Mouse (Mus musculus) stomach, embryonic 15.5 days (tissue): Measurements from ENCODE around the gene Cfd. TPM values are rescaled to one million over a fixed set of nuclear protein-coding genes. Genes with fewer than 3 reads are reported as not detected.

Source experiments
- ATAC-seq: fragments of 200-750 bp; cut with Nextera tagmentation; 2 replicates; pipeline ENCODE4 v1.8.0; 2017; ENCODE audit warnings: low read depth, moderate number of reproducible peaks, moderate TSS enrichment; ENCODE audit not compliant: insufficient read depth, low FRiP score
- H3K27ac ChIP-seq: fragments of 300-500 bp; sonication (generic); 2 replicates; pipeline ENCODE4 v1.5.1; 2015; ENCODE audit warnings: mild to moderate bottlenecking, inconsistent platforms
- H3K27me3 ChIP-seq: fragments of 300-500 bp; sonication (generic); replicated peaks from 2 replicates; pipeline ENCODE4 v1.6.1; 2015; ENCODE audit warnings: inconsistent platforms
- H3K36me3 ChIP-seq: fragments of 300-500 bp; sonication (generic); 2 replicates; pipeline ENCODE4 v1.6.1; 2015; ENCODE audit warnings: inconsistent platforms
- H3K4me1 ChIP-seq: fragments of 300-500 bp; sonication (generic); 2 replicates; pipeline ENCODE4 v1.6.1; 2015; ENCODE audit warnings: inconsistent platforms
- H3K4me2 ChIP-seq: fragments of 300-500 bp; sonication (generic); 2 replicates; pipeline ENCODE4 v1.6.1; 2015; ENCODE audit warnings: mild to moderate bottlenecking, inconsistent platforms
- H3K4me3 ChIP-seq: fragments of 300-500 bp; sonication (generic); replicated peaks from 2 replicates; pipeline ENCODE4 v1.5.1; 2015; ENCODE audit warnings: inconsistent platforms
- H3K9ac ChIP-seq: fragments of 300-500 bp; sonication (generic); 2 replicates; pipeline ENCODE4 v1.6.1; 2015; ENCODE audit warnings: inconsistent platforms
- H3K9me3 ChIP-seq: fragments of 300-500 bp; sonication (generic); 2 replicates; pipeline ENCODE4 v1.6.1; 2016; ENCODE audit warnings: inconsistent platforms
- WGBS: fragments of 180-500 bp; shearing (Covaris S2); methylation state at CpG from one replicate; pipeline ENCODE4 v1.1.7; 2015; 5-methylcytosine and 5-hydroxymethylcytosine counted together
- polyA plus RNA-seq: library from polyadenylated mRNA; unstranded; fragments of >200 nt; fragmentation: Nextera tagmentation; extraction: Ambion mirVana; gene quantifications from 2 replicates; pipeline ENCODE4 v1.2.1, GENCODE M21; 2015

The Cfd gene
- polyA plus RNA-seq, 1 experiment from 2014 or later: not detected

GRCm38 (mm10) chr10:79855558-79856184 lies 35.0 kb upstream of the Cfd start:
- ATAC-seq: no peak
- Histone ChIP-seq H3K27ac (peak overlapping the region; percentile 100), H3K36me3 (peaks cover 21% of the 10 kb centered on the region), H3K9ac (peak overlapping the region; percentile 99; the same call in 1 of the 2 replicates), H3K4me3 (peak overlapping the region; percentile 96), H3K4me1 (peaks cover 58% of the 10 kb centered on the region), H3K27me3 (no peaks in the 10 kb centered on the region), H3K4me2 (peak overlapping the region; percentile 90), H3K9me3 (no peaks in the 10 kb centered on the region)
- 2% methylated on average over 10 of the region's 10 CpGs for WGBS

DNA sequence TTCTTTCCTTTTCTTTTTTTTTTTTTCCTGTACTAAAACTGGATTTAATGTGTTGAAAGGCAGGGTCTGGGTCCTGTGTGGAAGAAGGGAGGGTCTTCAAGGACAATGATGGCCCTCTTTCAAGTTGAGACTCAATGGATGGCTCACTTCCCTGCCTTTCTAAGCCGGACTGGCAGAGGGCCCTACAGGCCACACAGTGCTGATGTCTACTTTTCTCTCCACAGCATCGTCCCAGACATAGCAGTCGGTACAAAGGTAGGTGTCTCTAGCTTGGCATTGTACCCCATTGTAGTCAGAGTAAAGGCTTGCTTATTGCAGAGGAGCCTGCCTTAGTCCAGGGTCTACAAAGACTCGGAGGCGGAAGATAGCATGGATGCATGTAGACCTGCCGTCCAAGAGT lies 34.4 kb upstream of the Cfd start:
- Histone ChIP-seq H3K4me2 (peak overlapping the region; percentile 90), H3K27ac (peak overlapping the region; percentile 100), H3K4me1 (peaks cover 59% of the 10 kb centered on the region), H3K36me3 (peaks cover 28% of the 10 kb centered on the region), H3K27me3 (no peaks in the 10 kb centered on the region), H3K9me3 (no peaks in the 10 kb centered on the region), H3K9ac (peak overlapping the region; percentile 99), H3K4me3 (peak overlapping the region; percentile 96)
- WGBS: 26% methylated on average over 6 of the region's 6 CpGs
- ATAC-seq: no peak

- H3K27ac ChIP-seq: peak overlapping the region; percentile 100
- ATAC-seq: no peak
- no peaks in the 10 kb centered on the region for H3K27me3 ChIP-seq
- H3K9ac ChIP-seq: peak overlapping the region; percentile 99; the same call in 1 of the 2 replicates
- H3K4me1 ChIP-seq: peaks cover 53% of the 10 kb centered on the region
- peak overlapping the region; percentile 96 for H3K4me3 ChIP-seq
- H3K4me2 ChIP-seq: peak overlapping the region; percentile 90
- H3K36me3 ChIP-seq: peaks cover 34% of the 10 kb centered on the region
- H3K9me3 ChIP-seq: no peaks in the 10 kb centered on the region
- WGBS: 20% methylated on average over 7 of the region's 7 CpGs
These were observed 33.8 kb upstream of the Cfd start for GRCm38 (mm10) chr10:79856704-79857451.

- H3K9me3 ChIP-seq: no peaks in the 10 kb centered on the region
- H3K27ac ChIP-seq: peak overlapping the region; percentile 100
- no peaks in the 10 kb centered on the region for H3K27me3 ChIP-seq
- peaks cover 47% of the 10 kb centered on the region for H3K4me1 ChIP-seq
- 8% methylated on average over 4 of the region's 4 CpGs for WGBS
- H3K4me3 ChIP-seq: peak overlapping the region; percentile 96
- no peak for ATAC-seq
- peaks cover 38% of the 10 kb centered on the region for H3K36me3 ChIP-seq
- H3K9ac ChIP-seq: peak overlapping the region; percentile 11; the same call in 1 of the 2 replicates
- H3K4me2 ChIP-seq: peak overlapping the region; percentile 90
These were observed 33.2 kb upstream of the Cfd start for GRCm38 (mm10) chr10:79857452-79857811.

- WGBS: 38% methylated on average over 2 of the region's 2 CpGs
These were observed 32.8 kb upstream of the Cfd start for GRCm38 (mm10) chr10:79857894-79858293.

GRCm38 (mm10) chr10:79858416-79859074 lies 32.1 kb upstream of the Cfd start:
- H3K4me3 ChIP-seq: peak overlapping the region; percentile 96
- 41% methylated on average over 17 of the region's 17 CpGs for WGBS
- peak overlapping the region; percentile 90 for H3K4me2 ChIP-seq
- H3K27ac ChIP-seq: peak overlapping the region; percentile 100
- H3K4me1 ChIP-seq: peaks cover 40% of the 10 kb centered on the region
- peaks cover 48% of the 10 kb centered on the region for H3K36me3 ChIP-seq
- no peaks in the 10 kb centered on the region for H3K27me3 ChIP-seq
- no peaks in the 10 kb centered on the region for H3K9me3 ChIP-seq
- H3K9ac ChIP-seq: no peak overlapping the region; the same call in 1 of the 2 replicates
- no peak for ATAC-seq

More at GRCm38 (mm10) chr10:79857894-79858293, 32.8 kb upstream of the Cfd start:
- peak overlapping the region; percentile 100 for H3K27ac ChIP-seq
- peak overlapping the region; percentile 96 for H3K4me3 ChIP-seq
- no peak for ATAC-seq
- H3K9ac ChIP-seq: no peak overlapping the region
- H3K4me2 ChIP-seq: peak overlapping the region; percentile 90
- no peaks in the 10 kb centered on the region for H3K27me3 ChIP-seq
- no peaks in the 10 kb centered on the region for H3K9me3 ChIP-seq
- peaks cover 43% of the 10 kb centered on the region for H3K4me1 ChIP-seq
- peaks cover 43% of the 10 kb centered on the region for H3K36me3 ChIP-seq

GRCm38 (mm10) chr10:79859116-79859515 lies 31.5 kb upstream of the Cfd start:
- Histone ChIP-seq H3K36me3 (peaks cover 50% of the 10 kb centered on the region), H3K4me2 (no peak overlapping the region)

DNA sequence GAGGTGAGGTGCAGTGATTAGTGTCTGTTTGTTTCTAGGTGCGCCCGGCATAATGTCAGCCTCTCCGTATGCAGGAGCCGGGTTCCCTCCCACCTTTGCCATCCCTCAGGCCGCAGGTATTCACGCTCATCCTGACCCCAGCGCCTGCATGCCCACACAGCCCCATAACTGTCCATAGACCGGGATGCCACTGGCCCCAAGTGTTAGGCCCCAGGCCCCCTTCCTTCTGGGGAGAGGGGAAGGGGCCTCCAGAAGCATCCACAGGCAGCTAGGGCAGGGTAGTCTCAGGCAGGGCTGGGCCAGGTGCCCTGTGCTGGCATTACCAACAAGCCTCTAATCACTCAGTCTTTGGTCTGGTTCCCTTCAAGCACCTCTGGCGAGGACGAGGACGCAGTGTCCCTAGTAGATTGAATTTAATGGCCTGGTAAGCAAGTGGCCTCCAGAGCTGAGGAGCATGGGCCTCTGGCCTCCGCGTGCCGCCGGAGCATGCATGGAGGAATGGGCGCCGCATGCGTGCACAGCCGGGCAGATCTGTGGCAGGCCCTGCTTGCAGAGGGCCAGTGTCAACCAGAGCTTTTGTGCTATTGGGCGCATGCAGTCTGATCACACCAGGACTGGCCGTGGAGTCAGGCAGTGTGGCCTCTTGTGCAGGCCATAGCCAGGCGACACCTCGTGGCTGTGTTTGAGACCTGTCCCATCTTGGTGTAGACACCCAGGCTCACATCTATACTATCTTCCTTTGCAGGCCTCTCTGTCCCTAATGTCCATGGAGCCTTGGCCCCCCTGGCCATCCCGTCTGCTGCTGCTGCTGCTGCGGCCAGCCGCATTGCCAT lies 30.4 kb upstream of the Cfd start:
- Histone ChIP-seq H3K4me2 (no peak overlapping the region), H3K4me3 (no peak overlapping the region), H3K9ac (no peak overlapping the region), H3K27ac (no peak overlapping the region), H3K27me3 (no peaks in the 10 kb centered on the region), H3K36me3 (peaks cover 59% of the 10 kb centered on the region), H3K9me3 (no peaks in the 10 kb centered on the region), H3K4me1 (peaks cover 42% of the 10 kb centered on the region)
- WGBS: 91% methylated on average over 26 of the region's 26 CpGs
- ATAC-seq: no peak

More at GRCm38 (mm10) chr10:79859116-79859515, 31.5 kb upstream of the Cfd start:
- ATAC-seq: no peak
- 74% methylated on average over 11 of the region's 11 CpGs for WGBS
- Histone ChIP-seq H3K4me3 (no peak overlapping the region), H3K9ac (no peak overlapping the region), H3K27ac (no peak overlapping the region), H3K9me3 (no peaks in the 10 kb centered on the region), H3K27me3 (no peaks in the 10 kb centered on the region), H3K4me1 (peaks cover 40% of the 10 kb centered on the region)

- 71% methylated on average over 25 of the region's 25 CpGs for WGBS
- no peak for ATAC-seq
- Histone ChIP-seq H3K27me3 (no peaks in the 10 kb centered on the region), H3K9me3 (no peaks in the 10 kb centered on the region), H3K36me3 (peaks cover 64% of the 10 kb centered on the region), H3K4me2 (no peak overlapping the region), H3K9ac (no peak overlapping the region), H3K4me3 (no peak overlapping the region), H3K4me1 (peaks cover 40% of the 10 kb centered on the region), H3K27ac (no peak overlapping the region)
These were observed 29.2 kb upstream of the Cfd start for GRCm38 (mm10) chr10:79861230-79862048.

- Histone ChIP-seq H3K4me1 (peaks cover 32% of the 10 kb centered on the region), H3K27ac (no peak overlapping the region), H3K36me3 (peaks cover 64% of the 10 kb centered on the region), H3K4me3 (no peak overlapping the region), H3K9ac (no peak overlapping the region), H3K4me2 (no peak overlapping the region), H3K9me3 (no peaks in the 10 kb centered on the region), H3K27me3 (no peaks in the 10 kb centered on the region)
- 86% methylated on average over 23 of the region's 23 CpGs for WGBS
- no peak for ATAC-seq
These were observed 28.4 kb upstream of the Cfd start for GRCm38 (mm10) chr10:79862049-79862788.
